Mouse (Mus musculus): ENCODE measurements around the gene Foxn3. TPM values are rescaled to one million over a fixed set of nuclear protein-coding genes. Genes with fewer than 3 reads are reported as not detected.

Gene Foxn3
- polyA plus RNA-seq, 1 experiment from 2014 or later = 65.2 TPM

- Histone ChIP-seq H3K4me3 (peak overlapping the region; percentile 34), H3K36me3 (no peaks in the 10 kb centered on the region), H3K27ac (peak overlapping the region; percentile 83), H3K4me1 (peaks cover 62% of the 10 kb centered on the region), H3K27me3 (ENCODE audit: insufficient read depth, poor library complexity, severe bottlenecking) (no peaks in the 10 kb centered on the region), H3K9me3 (no peaks in the 10 kb centered on the region)
- DNase-seq (ENCODE audit: low spot score) = no peak
- 37% methylated on average over 6 of the region's 6 CpGs for WGBS
Observed at GRCm38 (mm10) chr12:99306536-99307204, 256.7 kb downstream of the Foxn3 start.

- Histone ChIP-seq H3K4me1 (peaks cover 55% of the 10 kb centered on the region), H3K36me3 (no peaks in the 10 kb centered on the region), H3K27me3 (ENCODE audit: insufficient read depth, poor library complexity, severe bottlenecking) (no peaks in the 10 kb centered on the region), H3K4me3 (peak overlapping the region; percentile 34), H3K9me3 (no peaks in the 10 kb centered on the region), H3K27ac (peak overlapping the region; percentile 83)
- peak; percentile 85 for DNase-seq (ENCODE audit: low spot score)
- 38% methylated on average over 14 of the region's 14 CpGs for WGBS
Observed at GRCm38 (mm10) chr12:99305784-99306535, 257.4 kb downstream of the Foxn3 start.

- Histone ChIP-seq H3K36me3 (no peaks in the 10 kb centered on the region), H3K4me1 (peaks cover 51% of the 10 kb centered on the region), H3K4me3 (no peak overlapping the region), H3K9me3 (no peaks in the 10 kb centered on the region), H3K27me3 (ENCODE audit: insufficient read depth, poor library complexity, severe bottlenecking) (no peaks in the 10 kb centered on the region), H3K27ac (peak overlapping the region; percentile 83)
- WGBS = 69% methylated on average over 2 of the region's 2 CpGs
- no peak for DNase-seq (ENCODE audit: low spot score)
Observed at GRCm38 (mm10) chr12:99305324-99305723, 258.1 kb downstream of the Foxn3 start.

GRCm38 (mm10) chr12:99304056-99304455, 259.3 kb downstream of the Foxn3 start:
- 78% methylated on average over 5 of the region's 5 CpGs for WGBS
- no peak for DNase-seq (ENCODE audit: low spot score)
- peak overlapping the region; percentile 36; the same call in 1 of the 2 replicates for H3K27ac ChIP-seq

GRCm38 (mm10) chr12:99303581-99303980, 259.8 kb downstream of the Foxn3 start:
- Histone ChIP-seq H3K27ac (peak overlapping the region; percentile 36; the same call in 1 of the 2 replicates), H3K4me1 (peaks cover 56% of the 10 kb centered on the region), H3K36me3 (no peaks in the 10 kb centered on the region), H3K9me3 (no peaks in the 10 kb centered on the region), H3K27me3 (ENCODE audit: insufficient read depth, poor library complexity, severe bottlenecking) (no peaks in the 10 kb centered on the region), H3K4me3 (no peak overlapping the region)
- WGBS = 54% methylated on average over 6 of the region's 6 CpGs
- no peak for DNase-seq (ENCODE audit: low spot score)

More at GRCm38 (mm10) chr12:99304056-99304455, 259.3 kb downstream of the Foxn3 start:
- Histone ChIP-seq H3K4me3 (no peak overlapping the region), H3K36me3 (no peaks in the 10 kb centered on the region), H3K27me3 (ENCODE audit: insufficient read depth, poor library complexity, severe bottlenecking) (no peaks in the 10 kb centered on the region), H3K4me1 (peaks cover 51% of the 10 kb centered on the region), H3K9me3 (no peaks in the 10 kb centered on the region)

GRCm38 (mm10) chr12:99299900-99300299, 263.5 kb downstream of the Foxn3 start:
- Histone ChIP-seq H3K27me3 (ENCODE audit: insufficient read depth, poor library complexity, severe bottlenecking) (no peaks in the 10 kb centered on the region), H3K9me3 (no peaks in the 10 kb centered on the region), H3K36me3 (no peaks in the 10 kb centered on the region), H3K27ac (no peak overlapping the region), H3K4me3 (no peak overlapping the region), H3K4me1 (peaks cover 55% of the 10 kb centered on the region)
- no peak for DNase-seq (ENCODE audit: low spot score)
- 40% methylated on average over 4 of the region's 4 CpGs for WGBS

GRCm38 (mm10) chr12:99298851-99299600, 264.4 kb downstream of the Foxn3 start:
- Histone ChIP-seq H3K9me3 (no peaks in the 10 kb centered on the region), H3K27ac (peak overlapping the region; percentile 42; the same call in 1 of the 2 replicates), H3K4me1 (peaks cover 55% of the 10 kb centered on the region), H3K36me3 (no peaks in the 10 kb centered on the region), H3K27me3 (ENCODE audit: insufficient read depth, poor library complexity, severe bottlenecking) (no peaks in the 10 kb centered on the region), H3K4me3 (no peak overlapping the region)
- WGBS = 45% methylated on average over 12 of the region's 12 CpGs
- DNase-seq (ENCODE audit: low spot score) = no peak

GRCm38 (mm10) chr12:99298242-99298641, 265.1 kb downstream of the Foxn3 start:
- no peak for DNase-seq (ENCODE audit: low spot score)
- H3K27ac ChIP-seq = peak overlapping the region; percentile 42; the same call in 1 of the 2 replicates
- peaks cover 55% of the 10 kb centered on the region for H3K4me1 ChIP-seq
- no peaks in the 10 kb centered on the region for H3K36me3 ChIP-seq
- no peak overlapping the region for H3K4me3 ChIP-seq
- no peaks in the 10 kb centered on the region for H3K27me3 ChIP-seq (ENCODE audit: insufficient read depth, poor library complexity, severe bottlenecking)
- 72% methylated on average over 6 of the region's 6 CpGs for WGBS
- H3K9me3 ChIP-seq = no peaks in the 10 kb centered on the region

GRCm38 (mm10) chr12:99297792-99298191, 265.6 kb downstream of the Foxn3 start:
- DNase-seq (ENCODE audit: low spot score) = no peak
- Histone ChIP-seq H3K9me3 (no peaks in the 10 kb centered on the region), H3K36me3 (no peaks in the 10 kb centered on the region), H3K27me3 (ENCODE audit: insufficient read depth, poor library complexity, severe bottlenecking) (no peaks in the 10 kb centered on the region), H3K27ac (no peak overlapping the region), H3K4me3 (no peak overlapping the region), H3K4me1 (peaks cover 59% of the 10 kb centered on the region)
- 66% methylated on average over 2 of the region's 2 CpGs for WGBS

GRCm38 (mm10) chr12:99293532-99293931, 269.9 kb downstream of the Foxn3 start:
- H3K4me1 ChIP-seq = peaks cover 57% of the 10 kb centered on the region
- peaks cover 9% of the 10 kb centered on the region; the same call in 1 of the 2 replicates for H3K36me3 ChIP-seq
- H3K4me3 ChIP-seq = no peak overlapping the region
- WGBS = 81% methylated on average over 7 of the region's 7 CpGs
- peak overlapping the region; percentile 9; the same call in 1 of the 2 replicates for H3K27ac ChIP-seq
- no peak for DNase-seq (ENCODE audit: low spot score)
- no peaks in the 10 kb centered on the region for H3K27me3 ChIP-seq (ENCODE audit: insufficient read depth, poor library complexity, severe bottlenecking)
- no peaks in the 10 kb centered on the region for H3K9me3 ChIP-seq

GRCm38 (mm10) chr12:99292152-99292551, 271.2 kb downstream of the Foxn3 start:
- Histone ChIP-seq H3K27ac (no peak overlapping the region), H3K4me3 (no peak overlapping the region), H3K4me1 (peaks cover 51% of the 10 kb centered on the region), H3K27me3 (ENCODE audit: insufficient read depth, poor library complexity, severe bottlenecking) (no peaks in the 10 kb centered on the region), H3K36me3 (peaks cover 9% of the 10 kb centered on the region; the same call in 1 of the 2 replicates), H3K9me3 (no peaks in the 10 kb centered on the region)
- 82% methylated on average over 6 of the region's 6 CpGs for WGBS
- DNase-seq (ENCODE audit: low spot score) = no peak

GRCm38 (mm10) chr12:99287081-99287480, 276.3 kb downstream of the Foxn3 start:
- Histone ChIP-seq H3K27ac (no peak overlapping the region), H3K9me3 (no peaks in the 10 kb centered on the region), H3K36me3 (peaks cover 9% of the 10 kb centered on the region; the same call in 1 of the 2 replicates), H3K4me3 (no peak overlapping the region), H3K27me3 (ENCODE audit: insufficient read depth, poor library complexity, severe bottlenecking) (no peaks in the 10 kb centered on the region), H3K4me1 (peaks cover 51% of the 10 kb centered on the region)
- 66% methylated on average over 5 of the region's 5 CpGs for WGBS
- DNase-seq (ENCODE audit: low spot score) = no peak

Measured in heart, embryonic 10.5 days (tissue).